Mouse (Mus musculus): ENCODE results near the gene Mt1.

- no peak for TF ChIP-seq CTCF (IDR thresholded peaks at IDR 0.05; ENCODE audit: extremely low read depth, insufficient read length, insufficient replicate concordance, low read depth, low read length)
- no peak for TF ChIP-seq POLR2A (IDR thresholded peaks at IDR 0.05; ENCODE audit: low read depth, low read length)
Observed at GRCm38 (mm10) chr8:94213819-94214218, 34.9 kb downstream of the Mt1 start.

Data from small intestine, adult 2 months (tissue).